Mouse (Mus musculus) adrenal gland, adult 8-10 months (tissue): ENCODE data around the gene Zdhhc6. TPM values are rescaled to one million over a fixed set of nuclear protein-coding genes. Genes with fewer than 3 reads are reported as not detected.

ENCODE experiments used
- DNase-seq: peaks from one replicate; pipeline ENCODE4 v3.0.0; 2022
- total RNA-seq, 4 experiments: library from RNA; stranded (reverse); gene quantifications; 2 replicates each; pipeline ENCODE4 v1.2.4; 2022

Gene Zdhhc6
- total RNA-seq, 4 experiments from 2014 or later = 40.9 to 50.9 (median 45.1) TPM

DNA sequence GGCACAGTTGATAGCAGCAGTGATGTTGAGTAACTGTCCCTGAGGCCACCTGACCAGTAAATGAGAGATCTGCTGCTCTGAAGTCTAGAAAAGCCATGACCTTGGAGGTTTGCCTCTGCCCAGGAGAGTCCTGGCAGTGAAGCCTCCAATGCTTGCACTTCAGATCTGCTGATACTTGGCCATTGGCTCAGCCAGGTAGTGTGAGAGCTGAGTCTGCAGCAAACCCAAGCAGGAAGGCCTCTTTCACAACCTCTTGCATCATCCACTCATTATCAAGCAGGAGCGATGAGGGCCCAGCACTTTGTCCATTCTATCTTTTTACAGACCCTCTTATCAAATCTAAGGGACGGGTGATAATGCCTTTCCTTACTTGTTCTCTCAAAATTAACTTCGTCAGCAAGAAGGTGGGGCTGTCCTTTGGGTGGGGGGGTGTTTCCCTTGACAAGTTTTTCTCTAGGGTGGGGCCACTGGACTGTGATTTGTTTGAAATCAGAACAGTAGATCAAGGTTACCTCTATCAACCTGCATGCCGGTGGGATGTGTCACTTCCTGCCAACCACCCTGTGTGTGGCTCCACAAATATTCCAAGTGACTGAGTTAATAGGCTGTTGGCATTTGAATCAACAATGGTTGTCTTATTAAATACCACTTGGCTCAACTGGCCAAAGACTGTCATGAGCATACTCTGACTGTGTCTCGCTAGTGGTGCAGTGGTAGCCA lies 58.0 kb downstream of the Zdhhc6 start:
- DNase-seq = peak; percentile 28

DNA sequence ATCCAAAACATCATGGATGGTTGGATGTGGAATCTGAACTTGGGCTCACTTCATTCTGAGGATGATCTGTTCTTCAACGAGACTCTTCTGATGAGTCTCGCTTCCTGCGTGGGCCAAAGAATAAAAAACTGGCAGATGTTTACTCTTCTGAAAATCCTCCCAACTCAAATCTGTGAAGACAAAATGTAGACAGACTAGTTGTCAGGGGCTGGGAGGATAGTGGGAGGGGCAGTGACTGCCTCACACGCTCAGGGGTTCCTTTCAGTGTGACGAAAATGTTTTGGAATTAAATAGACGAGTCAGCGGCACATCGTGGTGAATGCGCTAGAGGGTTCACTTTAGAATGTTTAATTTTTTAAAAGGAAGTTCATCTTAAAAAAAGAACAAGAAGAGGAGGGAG lies 59.7 kb downstream of the Zdhhc6 start:
- DNase-seq = no peak

- DNase-seq = no peak
Observed at GRCm38 (mm10) chr19:55254513-55255016, 61.3 kb downstream of the Zdhhc6 start.

GRCm38 (mm10) chr19:55253570-55254441 lies 62.0 kb downstream of the Zdhhc6 start:
- DNase-seq = peak; percentile 58

- DNase-seq = no peak
Observed at GRCm38 (mm10) chr19:55253239-55253569, 62.6 kb downstream of the Zdhhc6 start.

- no peak for DNase-seq
Observed at GRCm38 (mm10) chr19:55251383-55252124, 64.3 kb downstream of the Zdhhc6 start, which contains the start of gene Acsl5. Gene Acsl5 (plus strand): TSS chr19:55251938.

GRCm38 (mm10) chr19:55250451-55250850 lies 65.4 kb downstream of the Zdhhc6 start:
- no peak for DNase-seq

DNA sequence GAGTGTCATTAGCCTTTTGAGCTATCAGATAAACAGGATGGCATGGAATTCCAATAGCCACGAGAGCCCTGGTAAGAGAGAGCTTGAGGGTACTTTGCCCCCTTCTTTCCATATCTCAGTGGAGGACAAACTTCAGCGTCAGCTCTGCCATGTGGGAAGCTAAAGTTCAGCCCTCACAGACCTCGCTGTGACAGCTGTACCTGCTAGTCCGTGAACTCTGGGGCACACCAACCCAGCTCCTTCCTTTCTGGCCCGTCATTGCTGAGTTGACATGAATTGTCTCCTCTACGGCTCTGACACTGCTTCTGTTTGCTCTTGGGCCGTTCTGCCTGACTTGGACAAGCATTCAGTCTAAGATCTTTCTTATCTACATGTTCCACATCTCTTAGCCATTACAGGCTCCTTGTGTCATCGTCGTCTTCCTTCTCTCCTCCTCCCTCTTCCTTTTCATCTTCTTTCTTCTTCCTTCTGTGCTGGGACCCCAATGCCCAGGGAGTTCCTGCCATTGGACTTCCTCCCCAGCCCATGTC lies 67.8 kb downstream of the Zdhhc6 start:
- no peak for DNase-seq

- DNase-seq = no peak
Observed at GRCm38 (mm10) chr19:55247563-55247962, 68.3 kb downstream of the Zdhhc6 start.

- DNase-seq = peak; percentile 50
Observed at GRCm38 (mm10) chr19:55244791-55245231, 71.0 kb downstream of the Zdhhc6 start.

DNA sequence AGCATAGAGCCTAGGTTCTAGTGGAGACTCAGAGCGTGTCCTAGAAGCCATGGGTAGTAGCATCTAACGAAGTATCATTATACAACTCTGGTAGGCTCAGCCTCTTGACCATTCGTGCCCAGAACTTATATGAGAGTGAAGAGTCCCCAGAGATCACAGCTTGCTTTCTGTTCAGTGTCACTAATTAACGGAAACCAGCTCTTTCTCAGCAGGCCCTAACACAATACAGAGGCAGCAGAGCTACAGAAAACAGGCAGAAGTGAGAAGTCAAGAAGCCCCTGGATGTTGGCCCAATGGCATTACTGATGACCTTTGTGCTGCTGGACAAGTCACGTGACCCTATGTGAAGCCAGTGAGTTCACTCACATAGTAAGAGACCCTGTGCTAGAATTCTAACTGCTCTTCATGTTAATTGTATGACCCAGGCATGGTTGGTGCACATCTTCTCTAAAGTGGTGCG lies 74.6 kb downstream of the Zdhhc6 start, which contains the start of gene Gucy2g:
Gene Gucy2g, minus strand, starts transcription at position 51 of the 460 bp plus-strand sequence.
- no peak for DNase-seq

DNA sequence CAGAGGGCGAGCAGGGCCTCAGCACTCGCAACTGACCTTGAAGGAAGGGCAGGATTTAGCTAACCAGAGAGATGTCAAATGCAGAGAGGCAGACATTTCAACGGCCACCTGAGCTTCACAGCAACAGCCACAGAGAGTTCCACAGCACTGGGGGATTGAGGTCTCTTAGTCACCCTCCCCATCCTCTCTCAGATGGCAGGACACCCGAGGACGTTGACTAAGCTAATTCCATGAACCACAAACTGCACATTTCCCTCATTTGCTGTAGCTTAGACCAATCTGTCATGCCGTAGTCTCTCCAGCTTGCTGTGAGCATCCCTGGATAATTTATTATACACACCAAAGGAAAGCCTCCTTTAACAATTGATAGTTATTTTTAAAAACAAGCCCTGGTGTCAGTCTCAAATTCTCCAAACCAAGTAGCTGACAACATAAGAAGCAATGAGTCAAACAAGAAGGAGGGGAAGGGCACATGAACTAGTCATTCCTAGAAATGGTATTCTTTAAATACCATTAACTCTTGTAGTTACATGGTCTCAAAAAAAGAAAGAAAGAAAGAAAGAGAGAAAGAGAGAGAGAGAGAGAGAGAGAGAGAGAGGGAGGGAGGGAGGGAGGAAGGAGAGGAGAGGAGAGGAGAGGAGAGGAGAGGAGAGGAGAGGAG lies 75.9 kb downstream of the Zdhhc6 start:
- no peak for DNase-seq

GRCm38 (mm10) chr19:55236564-55236963 lies 79.3 kb downstream of the Zdhhc6 start:
- DNase-seq = no peak

DNA sequence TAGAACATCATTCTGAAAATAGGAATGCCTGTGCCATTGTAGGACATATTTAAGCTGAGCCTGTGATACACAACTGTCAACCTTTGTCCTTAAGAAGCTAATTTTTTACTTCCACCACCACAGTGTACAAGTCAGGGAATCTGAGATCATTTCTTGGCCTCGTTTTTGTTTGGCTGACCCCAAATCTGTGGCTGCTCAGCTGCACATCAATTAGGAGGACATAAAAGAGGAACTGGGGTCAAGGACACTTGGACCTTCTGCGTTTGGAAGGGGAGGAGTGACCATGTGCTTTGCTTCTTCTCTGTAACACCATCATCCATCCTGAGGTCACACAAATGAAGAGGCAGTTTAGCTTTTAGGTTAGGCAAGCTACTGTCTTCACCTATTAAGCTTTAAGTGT lies 79.8 kb downstream of the Zdhhc6 start:
- DNase-seq = no peak

- DNase-seq = peak; percentile 88
Observed at GRCm38 (mm10) chr19:55232136-55232535, 83.7 kb downstream of the Zdhhc6 start.

DNA sequence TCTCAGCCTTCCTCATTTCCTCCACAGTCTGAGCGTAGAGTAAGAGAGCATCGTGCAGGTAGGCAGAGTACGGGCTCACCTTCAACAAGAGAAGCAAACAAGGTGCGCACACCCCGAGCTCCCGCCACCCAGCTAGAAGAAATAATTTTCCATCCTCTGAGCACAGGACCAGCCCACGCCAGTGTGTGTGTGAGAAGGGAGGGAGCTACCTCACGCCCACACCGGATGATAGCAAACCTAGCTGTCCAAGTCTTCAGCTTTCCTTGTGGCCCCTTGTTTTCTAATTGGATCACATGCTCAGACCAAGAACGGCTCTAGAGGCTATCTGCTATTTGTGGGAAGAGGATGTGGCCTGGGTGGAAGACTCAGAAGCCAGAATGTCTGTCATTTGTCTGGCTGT lies 84.8 kb downstream of the Zdhhc6 start:
- DNase-seq = no peak

GRCm38 (mm10) chr19:55227135-55227534 lies 88.7 kb downstream of the Zdhhc6 start:
- no peak for DNase-seq

DNA sequence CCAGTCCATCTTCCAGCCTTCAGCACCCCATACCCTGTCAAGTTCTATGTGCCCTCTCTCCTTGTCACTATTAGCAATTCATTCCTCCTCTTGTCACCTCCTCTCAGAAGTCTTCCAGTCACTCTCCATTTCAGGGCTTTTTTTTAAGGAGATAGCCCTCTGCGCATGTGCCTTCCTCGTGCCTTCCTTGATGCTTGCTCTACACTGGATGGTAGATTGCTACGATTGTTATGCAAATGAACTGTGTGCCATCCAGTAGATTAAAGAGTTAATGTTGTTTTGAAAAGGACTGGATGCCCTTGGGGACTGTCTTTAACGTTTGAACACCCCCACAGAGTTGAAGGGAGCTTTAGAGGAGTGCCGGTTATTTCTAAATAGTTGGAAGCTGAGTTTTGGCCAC lies 89.2 kb downstream of the Zdhhc6 start:
- DNase-seq = no peak

- no peak for DNase-seq
Observed at GRCm38 (mm10) chr19:55222268-55222667, 93.6 kb downstream of the Zdhhc6 start.
